Mouse (Mus musculus) midbrain, embryonic 14.5 days (tissue): Measurements from ENCODE around the gene Gm20388. TPM values are rescaled to one million over a fixed set of nuclear protein-coding genes. Genes with fewer than 3 reads are reported as not detected.
A peak's percentile ranks its signal among the peaks of the same experiment; 100 is the strongest.

Source experiments
- ATAC-seq: fragments of 200-750 bp; cut with Nextera tagmentation; 2 replicates; pipeline ENCODE4 v1.8.0; 2017; ENCODE audit warnings: moderate number of reproducible peaks, moderate library complexity; ENCODE audit not compliant: low FRiP score, low TSS enrichment
- DNase-seq: peaks from one replicate; pipeline ENCODE4 v3.0.0-alpha.2; 2015
- H3K27ac ChIP-seq: fragments of 300-500 bp; sonication (generic); replicated peaks from 2 replicates; pipeline ENCODE4 v1.5.1; 2014; ENCODE audit warnings: mild to moderate bottlenecking, low read depth, low read length, moderate library complexity
- H3K27me3 ChIP-seq: fragments of 300-500 bp; sonication (generic); 2 replicates; pipeline ENCODE4 v1.6.1; 2014; ENCODE audit warnings: low read length, control low read depth, mixed read lengths; ENCODE audit not compliant: control insufficient read depth, insufficient read depth
- H3K36me3 ChIP-seq: fragments of 300-500 bp; sonication (generic); 2 replicates; pipeline ENCODE4 v1.6.1; 2014; ENCODE audit warnings: low read length, control low read depth; ENCODE audit not compliant: control insufficient read depth, insufficient read depth
- H3K4me1 ChIP-seq: fragments of 300-500 bp; sonication (generic); 2 replicates; pipeline ENCODE4 v1.6.1; 2014; ENCODE audit warnings: mild to moderate bottlenecking, antibody characterized with exemption, low read length, control low read depth; ENCODE audit not compliant: control insufficient read depth, insufficient read depth
- H3K4me2 ChIP-seq: fragments of 300-500 bp; sonication (generic); 2 replicates; pipeline ENCODE4 v1.6.1; 2014; ENCODE audit warnings: mild to moderate bottlenecking, low read length, moderate library complexity
- H3K4me3 ChIP-seq: fragments of 300-500 bp; sonication (generic); replicated peaks from 2 replicates; pipeline ENCODE4 v1.5.1; 2014; ENCODE audit warnings: low read depth, low read length
- H3K9ac ChIP-seq: fragments of 300-500 bp; sonication (generic); replicated peaks from 2 replicates; pipeline ENCODE4 v1.6.1; 2014; ENCODE audit warnings: mild to moderate bottlenecking, low read length, moderate library complexity
- H3K9me3 ChIP-seq: fragments of 300-500 bp; sonication (generic); 2 replicates; pipeline ENCODE4 v1.6.1; 2016; ENCODE audit warnings: low read length, control low read depth, mixed read lengths; ENCODE audit not compliant: control insufficient read depth
- WGBS: fragments of 180-500 bp; shearing (Covaris S2); extraction: QIAGEN DNeasy Blood & Tissue Kit; methylation state at CpG from one replicate; pipeline ENCODE4 v1.1.7; 2014; 5-methylcytosine and 5-hydroxymethylcytosine counted together
- polyA plus RNA-seq: library from polyadenylated mRNA; unstranded; fragments of >200 nt; fragmentation: Nextera tagmentation; extraction: Ambion mirVana; gene quantifications from 2 replicates; pipeline ENCODE4 v1.2.1, GENCODE M21; 2014

Gene Gm20388
- polyA plus RNA-seq, 1 experiment from 2014 or later = 4.1 TPM

DNA sequence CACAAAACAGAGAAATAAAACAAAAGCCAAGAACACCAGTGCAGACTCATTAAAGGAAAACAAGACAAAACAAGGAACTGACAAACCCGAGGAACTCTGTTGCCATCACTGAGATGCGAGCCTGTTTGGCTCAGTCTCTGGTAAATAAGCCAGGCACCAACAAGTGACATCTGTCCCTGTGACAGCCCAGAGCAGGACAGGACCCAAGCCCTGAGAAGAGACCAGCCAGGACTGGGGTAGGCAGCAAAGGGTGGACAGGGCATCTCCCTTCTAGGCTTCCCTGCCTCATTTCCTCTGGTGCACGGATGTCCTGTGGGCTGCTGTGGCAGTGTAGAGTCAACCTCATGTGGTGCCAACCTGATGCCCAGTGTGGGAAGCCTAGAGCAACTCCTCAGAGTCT is 2752.5 kb downstream of the Gm20388 start:
- WGBS = 83% methylated on average over 3 of the region's 3 CpGs
- Histone ChIP-seq H3K4me3 (no peak overlapping the region), H3K4me2 (no peak overlapping the region), H3K4me1 (peaks cover 38% of the 10 kb centered on the region), H3K9ac (no peak overlapping the region), H3K27ac (no peak overlapping the region), H3K27me3 (no peaks in the 10 kb centered on the region), H3K9me3 (no peaks in the 10 kb centered on the region), H3K36me3 (no peaks in the 10 kb centered on the region)
- DNase-seq (no peak), ATAC-seq (no peak)

GRCm38 (mm10) chr8:122663670-122664069 is 2753.0 kb downstream of the Gm20388 start:
- no peak for DNase-seq
- H3K36me3 ChIP-seq = no peaks in the 10 kb centered on the region
- no peak overlapping the region for H3K4me2 ChIP-seq
- peaks cover 38% of the 10 kb centered on the region for H3K4me1 ChIP-seq
- no peaks in the 10 kb centered on the region for H3K9me3 ChIP-seq
- 80% methylated on average over 5 of the region's 5 CpGs for WGBS
- no peak for ATAC-seq
- no peak overlapping the region for H3K4me3 ChIP-seq
- H3K27ac ChIP-seq = no peak overlapping the region
- no peak overlapping the region for H3K9ac ChIP-seq
- no peaks in the 10 kb centered on the region for H3K27me3 ChIP-seq

DNA sequence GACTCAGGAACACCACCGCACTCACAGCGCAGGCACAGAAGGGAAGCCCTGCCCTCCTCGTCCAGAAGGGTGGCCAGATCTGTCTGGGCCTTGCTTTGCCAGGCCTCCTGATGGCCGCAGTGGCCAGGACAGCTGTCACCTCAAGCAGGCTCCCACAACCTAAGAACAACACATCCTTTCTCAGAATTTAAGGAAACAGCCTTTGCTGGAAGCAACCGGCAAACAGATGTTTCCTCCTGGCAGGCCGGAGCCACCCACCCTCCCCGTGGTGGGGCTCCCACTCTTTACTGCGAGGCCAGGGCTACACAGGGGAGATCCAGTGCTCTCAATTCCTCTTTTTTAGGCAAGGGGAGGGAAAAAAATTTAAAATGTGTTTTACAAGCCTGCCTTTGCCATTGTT is 2754.6 kb downstream of the Gm20388 start:
- peaks cover 38% of the 10 kb centered on the region for H3K4me1 ChIP-seq
- H3K27me3 ChIP-seq = no peaks in the 10 kb centered on the region
- H3K36me3 ChIP-seq = no peaks in the 10 kb centered on the region
- DNase-seq (no peak), ATAC-seq (no peak)
- peak overlapping the region; percentile 63 for H3K27ac ChIP-seq
- H3K4me3 ChIP-seq = no peak overlapping the region
- no peak overlapping the region for H3K9ac ChIP-seq
- WGBS = 59% methylated on average over 8 of the region's 8 CpGs
- no peaks in the 10 kb centered on the region for H3K9me3 ChIP-seq
- 0 out of 2 replicates have a peak overlapping the region, but pooled peaks have one; percentile 15 for H3K4me2 ChIP-seq

GRCm38 (mm10) chr8:122665667-122666316 is 2755.2 kb downstream of the Gm20388 start:
- peak overlapping the region; percentile 21; the same call in 1 of the 2 replicates for H3K4me2 ChIP-seq
- H3K27ac ChIP-seq = peak overlapping the region; percentile 63
- H3K4me1 ChIP-seq = peaks cover 41% of the 10 kb centered on the region
- DNase-seq (peak; percentile 82), ATAC-seq (peak; percentile 28; the same call in 1 of the 2 replicates)
- no peaks in the 10 kb centered on the region for H3K36me3 ChIP-seq
- WGBS = 64% methylated on average over 13 of the region's 14 CpGs
- no peaks in the 10 kb centered on the region for H3K27me3 ChIP-seq
- no peak overlapping the region for H3K4me3 ChIP-seq
- no peaks in the 10 kb centered on the region for H3K9me3 ChIP-seq
- H3K9ac ChIP-seq = no peak overlapping the region; the same call in 1 of the 2 replicates

GRCm38 (mm10) chr8:122666338-122666764 is 2755.7 kb downstream of the Gm20388 start:
- peak overlapping the region; percentile 21; the same call in 1 of the 2 replicates for H3K4me2 ChIP-seq
- peaks cover 37% of the 10 kb centered on the region for H3K4me1 ChIP-seq
- no peaks in the 10 kb centered on the region for H3K9me3 ChIP-seq
- H3K4me3 ChIP-seq = no peak overlapping the region
- no peak overlapping the region; the same call in 1 of the 2 replicates for H3K9ac ChIP-seq
- DNase-seq (peak; percentile 65), ATAC-seq (peak; percentile 44; the same call in 1 of the 2 replicates)
- WGBS = 43% methylated on average over 9 of the region's 9 CpGs
- H3K27me3 ChIP-seq = no peaks in the 10 kb centered on the region
- H3K36me3 ChIP-seq = no peaks in the 10 kb centered on the region
- peak overlapping the region; percentile 63 for H3K27ac ChIP-seq

- peak; percentile 15 for DNase-seq
- no peaks in the 10 kb centered on the region for H3K27me3 ChIP-seq
- no peak overlapping the region for H3K4me3 ChIP-seq
- no peaks in the 10 kb centered on the region for H3K9me3 ChIP-seq
- WGBS = 61% methylated on average over 12 of the region's 12 CpGs
- no peak for ATAC-seq
- peak overlapping the region; percentile 63 for H3K27ac ChIP-seq
- peaks cover 37% of the 10 kb centered on the region for H3K4me1 ChIP-seq
- H3K9ac ChIP-seq = no peak overlapping the region
- no peaks in the 10 kb centered on the region for H3K36me3 ChIP-seq
- 0 out of 2 replicates have a peak overlapping the region, but pooled peaks have one; percentile 10 for H3K4me2 ChIP-seq
Measured at GRCm38 (mm10) chr8:122666827-122667226, 2756.2 kb downstream of the Gm20388 start.

- Histone ChIP-seq H3K27me3 (no peaks in the 10 kb centered on the region), H3K4me3 (no peak overlapping the region), H3K9me3 (no peaks in the 10 kb centered on the region), H3K36me3 (no peaks in the 10 kb centered on the region; the same call in 1 of the 2 replicates), H3K4me2 (no peak overlapping the region), H3K4me1 (peaks cover 44% of the 10 kb centered on the region), H3K9ac (no peak overlapping the region), H3K27ac (no peak overlapping the region)
- ATAC-seq (no peak), DNase-seq (no peak)
- WGBS = 71% methylated on average over 11 of the region's 11 CpGs
Measured at GRCm38 (mm10) chr8:122667854-122668253, 2757.2 kb downstream of the Gm20388 start.

GRCm38 (mm10) chr8:122669370-122669769 is 2758.7 kb downstream of the Gm20388 start:
- H3K27me3 ChIP-seq = no peaks in the 10 kb centered on the region
- no peaks in the 10 kb centered on the region for H3K9me3 ChIP-seq
- no peak overlapping the region for H3K27ac ChIP-seq
- no peak overlapping the region for H3K4me2 ChIP-seq
- WGBS = 5% methylated on average over 5 of the region's 5 CpGs
- ATAC-seq (no peak), DNase-seq (no peak)
- no peak overlapping the region for H3K9ac ChIP-seq
- peaks cover 53% of the 10 kb centered on the region for H3K4me1 ChIP-seq
- peaks cover 8% of the 10 kb centered on the region; the same call in 1 of the 2 replicates for H3K36me3 ChIP-seq
- H3K4me3 ChIP-seq = no peak overlapping the region

- no peak for ATAC-seq
- WGBS = 17% methylated on average over 11 of the region's 11 CpGs
- Histone ChIP-seq H3K4me1 (peaks cover 59% of the 10 kb centered on the region), H3K9ac (no peak overlapping the region), H3K4me3 (no peak overlapping the region), H3K9me3 (no peaks in the 10 kb centered on the region), H3K27ac (no peak overlapping the region), H3K27me3 (no peaks in the 10 kb centered on the region), H3K4me2 (no peak overlapping the region), H3K36me3 (peaks cover 11% of the 10 kb centered on the region)
- DNase-seq = peak; percentile 31
Measured at GRCm38 (mm10) chr8:122670001-122670400, 2759.4 kb downstream of the Gm20388 start.
